Mouse (Mus musculus) ES-Bruce4 (cell line): ENCODE results near the gene Mettl27. TPM values are rescaled to one million over a fixed set of nuclear protein-coding genes. Genes with fewer than 3 reads are reported as not detected.

Experiments
- H3K27ac ChIP-seq: 2 replicates; pipeline ENCODE4 v1.5.1; 2012; ENCODE audit warnings: low read length, inconsistent platforms; ENCODE audit not compliant: insufficient read depth
- H3K27me3 ChIP-seq: 2 replicates; pipeline ENCODE4 v1.6.1; 2012; ENCODE audit warnings: mild to moderate bottlenecking, low read length, inconsistent platforms; ENCODE audit not compliant: control insufficient read depth, poor library complexity, insufficient read depth, severe bottlenecking
- H3K36me3 ChIP-seq: 2 replicates; pipeline ENCODE4 v1.6.1; 2012; ENCODE audit warnings: inconsistent platforms, mild to moderate bottlenecking, low read length, moderate library complexity; ENCODE audit not compliant: control insufficient read depth, poor library complexity, insufficient read depth, severe bottlenecking
- H3K4me1 ChIP-seq: one replicate; pipeline ENCODE4 v1.8.1; 2011; ENCODE audit warnings: low read length; ENCODE audit not compliant: control insufficient read depth, insufficient read depth
- H3K4me3 ChIP-seq: 2 replicates; pipeline ENCODE4 v1.5.1; 2011; ENCODE audit warnings: low read depth, mild to moderate bottlenecking, low read length
- H3K9ac ChIP-seq: 2 replicates; pipeline ENCODE4 v1.6.1; 2012; ENCODE audit warnings: low read depth, mild to moderate bottlenecking, inconsistent platforms; ENCODE audit not compliant: poor library complexity, severe bottlenecking
- H3K9me3 ChIP-seq: replicated peaks from 2 replicates; pipeline ENCODE4 v1.6.1; 2012; ENCODE audit warnings: mild to moderate bottlenecking, low read length, inconsistent platforms; ENCODE audit not compliant: control insufficient read depth, poor library complexity, insufficient read depth, severe bottlenecking
- CTCF ChIP-seq: IDR thresholded peaks from one replicate; pipeline ENCODE4 v1.8.1; 2011; ENCODE audit warnings: low read depth, low read length
- EP300 ChIP-seq: IDR thresholded peaks from 2 replicates; pipeline ENCODE4 v1.6.1; 2011; ENCODE audit warnings: low read depth, low read length; ENCODE audit not compliant: insufficient read depth
- POLR2A ChIP-seq: IDR thresholded peaks from one replicate; pipeline ENCODE4 v1.8.1; 2011; ENCODE audit warnings: low read length; ENCODE audit not compliant: insufficient read depth
- polyA plus RNA-seq: library from polyadenylated mRNA; stranded (reverse); fragments of >200 nt; gene quantifications from 2 replicates; pipeline ENCODE4 v1.2.4, GENCODE M21; 2011; ENCODE audit warnings: low read depth; ENCODE audit not compliant: missing spikeins, insufficient read depth, insufficient read length

Mettl27 gene
- polyA plus RNA-seq, 1 experiment = 36.3 TPM

DNA sequence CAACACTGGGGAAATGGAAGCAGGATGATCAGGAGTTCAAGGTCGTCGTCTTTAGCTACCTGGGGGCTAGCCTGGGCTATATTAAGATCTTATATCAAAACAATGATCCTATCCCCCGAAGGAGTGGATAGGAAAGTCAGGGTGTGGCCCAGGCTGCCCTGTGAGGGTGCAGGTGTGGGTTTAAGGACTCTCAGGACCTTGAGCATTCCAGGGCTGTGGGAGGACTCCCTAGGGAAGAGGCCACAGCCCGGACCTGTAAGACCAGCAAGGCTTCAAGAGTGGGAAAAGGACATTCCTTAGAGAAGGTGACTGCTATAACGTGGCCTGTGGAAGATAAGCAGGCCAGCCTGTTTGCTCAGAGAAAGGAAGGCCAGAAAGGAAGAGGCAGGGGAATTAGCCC lies 12.0 kb downstream of the Mettl27 start:
- TF ChIP-seq EP300 (peak; percentile 71; the same call in 1 of the 2 replicates), CTCF (no peak)
- Histone ChIP-seq H3K9ac (peak overlapping the region; percentile 85), H3K27me3 (no peaks in the 10 kb centered on the region), H3K4me3 (peak overlapping the region; percentile 63), H3K27ac (peak overlapping the region; percentile 88), H3K4me1 (peaks cover 9% of the 10 kb centered on the region), H3K36me3 (peaks cover 11% of the 10 kb centered on the region), H3K9me3 (no peaks in the 10 kb centered on the region; the same call in 1 of the 2 replicates)

DNA sequence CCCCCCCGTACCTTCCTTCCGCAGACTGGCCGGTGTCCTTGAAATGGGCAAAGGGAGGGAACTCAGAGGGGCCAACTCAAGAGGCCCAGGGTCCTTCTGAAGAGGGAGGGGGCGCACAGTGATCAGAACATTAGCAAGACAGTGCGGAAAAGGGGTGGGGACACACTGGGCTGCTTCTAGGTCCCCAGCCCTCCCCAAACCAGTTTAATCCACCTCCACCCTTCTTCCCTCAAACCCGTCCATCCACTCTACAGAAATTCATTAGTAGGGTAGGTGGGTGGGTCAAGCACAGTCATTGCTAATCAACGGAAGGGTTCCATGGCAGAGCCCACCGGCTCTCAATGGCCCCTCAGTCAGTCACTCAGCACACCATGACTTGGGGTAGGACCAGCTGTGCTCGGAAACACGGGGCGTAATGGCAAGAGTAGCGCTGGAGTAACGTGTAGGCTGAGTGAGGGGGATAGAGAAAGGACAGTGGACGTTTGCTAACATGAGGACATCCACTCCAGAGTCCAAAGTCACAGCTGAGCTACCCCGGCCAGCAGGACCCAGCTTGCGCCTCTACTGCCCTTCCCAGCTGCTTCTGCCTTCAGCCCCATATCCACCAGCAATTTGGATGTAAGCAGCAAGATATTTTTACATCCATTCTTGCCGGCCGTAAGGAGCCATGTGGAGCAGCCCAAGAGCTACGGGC lies 13.2 kb downstream of the Mettl27 start:
- Histone ChIP-seq H3K4me1 (peaks cover 7% of the 10 kb centered on the region), H3K9me3 (no peaks in the 10 kb centered on the region; the same call in 1 of the 2 replicates), H3K4me3 (peak overlapping the region; percentile 96), H3K27me3 (no peaks in the 10 kb centered on the region), H3K9ac (peak overlapping the region; percentile 85), H3K36me3 (peaks cover 9% of the 10 kb centered on the region), H3K27ac (peak overlapping the region; percentile 85)
- TF ChIP-seq CTCF = no peak
- TF ChIP-seq POLR2A = peak; percentile 74
- peak; percentile 97 for TF ChIP-seq EP300

DNA sequence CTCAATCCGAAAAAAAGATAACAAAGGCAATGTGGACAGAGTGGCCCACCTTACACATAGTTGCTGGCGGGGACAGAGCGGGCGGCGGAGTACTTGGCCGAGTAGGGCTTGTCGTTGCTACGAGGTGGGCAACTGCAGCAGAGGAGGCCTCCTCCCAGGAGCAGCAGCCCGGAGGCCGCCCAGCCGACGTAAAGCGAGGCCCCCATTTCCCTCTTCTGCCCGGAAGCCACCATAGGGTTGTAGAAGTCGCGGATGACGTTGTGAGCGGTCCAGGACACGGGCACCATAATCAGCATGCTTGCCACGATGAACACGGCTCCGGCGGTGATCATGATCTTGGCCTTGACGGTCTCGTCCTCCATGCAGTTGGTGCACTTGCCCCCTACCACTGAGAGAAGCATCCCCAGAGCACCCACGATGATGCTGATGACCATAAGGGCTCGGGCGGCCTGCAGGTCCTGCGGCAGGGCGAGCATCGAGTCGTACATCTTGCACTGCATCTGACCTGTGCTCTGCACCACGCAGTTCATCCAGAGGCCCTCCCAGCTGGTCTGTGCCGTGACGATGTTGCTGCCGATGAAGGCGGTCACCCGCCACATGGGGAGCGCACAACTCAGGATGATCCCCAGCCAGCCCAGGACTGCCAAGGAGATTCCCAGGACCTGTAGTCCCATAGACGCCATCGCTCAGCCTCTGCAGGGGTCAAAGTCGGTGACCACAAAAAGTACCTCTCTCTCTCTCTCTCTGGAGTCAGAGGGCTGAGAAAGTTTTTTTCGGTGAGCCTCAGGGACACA lies 14.1 kb downstream of the Mettl27 start:
- peaks cover under 1% of the 10 kb centered on the region; the same call in 1 of the 2 replicates for H3K36me3 ChIP-seq
- peak overlapping the region; percentile 85 for H3K27ac ChIP-seq
- no peak for TF ChIP-seq CTCF
- no peak for TF ChIP-seq EP300
- TF ChIP-seq POLR2A = no peak
- peak overlapping the region; percentile 96 for H3K4me3 ChIP-seq
- peaks cover 4% of the 10 kb centered on the region for H3K4me1 ChIP-seq
- no peaks in the 10 kb centered on the region for H3K9me3 ChIP-seq
- H3K9ac ChIP-seq = peak overlapping the region; percentile 85
- no peaks in the 10 kb centered on the region for H3K27me3 ChIP-seq

DNA sequence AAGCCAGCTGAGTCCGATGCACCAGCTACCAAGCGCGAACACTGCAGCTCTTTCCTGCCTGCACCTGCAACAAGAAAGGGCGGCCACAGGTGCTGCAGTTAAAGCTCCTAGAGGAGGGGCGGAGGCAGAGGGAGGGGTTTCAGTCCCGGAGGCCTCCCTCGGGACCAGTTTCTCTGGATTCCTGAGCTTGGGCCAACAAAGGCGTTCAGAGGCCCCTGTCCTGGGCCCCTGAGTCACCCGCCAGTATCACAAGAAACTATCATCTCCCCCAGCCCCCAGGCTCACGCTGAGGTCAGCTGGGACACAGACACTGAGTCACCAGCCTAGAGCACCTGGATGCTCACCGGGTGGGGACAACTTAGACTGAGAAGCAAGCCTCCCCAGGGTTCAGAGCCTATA lies 14.7 kb downstream of the Mettl27 start, which contains the start of gene Cldn4:
Gene Cldn4, minus strand, starts transcription at position 78 of the 399 bp plus-strand sequence.
- Histone ChIP-seq H3K36me3 (no peaks in the 10 kb centered on the region), H3K9me3 (no peaks in the 10 kb centered on the region), H3K27ac (peak within 1 kb of the TSS; percentile 85), H3K4me3 (peak within 1 kb of the TSS; percentile 96), H3K9ac (peak within 1 kb of the TSS; percentile 85), H3K27me3 (no peaks in the 10 kb centered on the region), H3K4me1 (peaks cover 4% of the 10 kb centered on the region)
- TF ChIP-seq EP300 = peak; percentile 98
- TF ChIP-seq POLR2A = peak; percentile 97
- no peak for TF ChIP-seq CTCF

DNA sequence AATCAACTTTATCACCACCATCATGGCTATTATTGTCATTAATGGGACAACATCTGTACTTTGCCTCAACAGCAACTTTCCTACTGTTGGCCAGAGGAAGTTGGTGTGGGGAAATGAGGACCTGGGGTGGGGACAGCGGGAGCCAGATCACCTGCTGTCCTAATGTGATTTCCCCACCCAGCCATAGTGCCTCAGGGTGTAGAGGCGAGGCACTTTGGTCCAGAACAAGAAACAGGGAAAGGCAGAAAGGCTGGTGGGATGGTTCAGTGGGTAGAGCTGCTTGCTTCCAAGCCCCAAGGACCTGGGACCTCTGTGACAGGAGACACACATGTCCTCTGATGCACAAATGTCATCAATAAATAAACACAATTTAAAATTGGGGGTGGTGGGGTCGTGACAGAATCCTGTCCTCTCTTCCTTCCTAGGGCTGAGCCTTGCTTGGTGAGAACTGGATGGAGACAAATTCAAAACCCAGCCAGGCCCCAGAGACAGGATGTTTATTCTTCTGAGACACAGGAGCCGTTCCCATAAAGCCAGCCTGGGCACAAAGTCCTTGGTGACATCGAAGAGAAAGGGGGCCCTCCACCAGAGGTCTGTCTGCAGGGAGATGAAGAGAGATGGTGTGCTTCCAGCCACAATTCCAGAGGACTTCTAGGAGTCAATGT lies 15.4 kb downstream of the Mettl27 start:
- Histone ChIP-seq H3K27ac (peak overlapping the region; percentile 85), H3K9me3 (no peaks in the 10 kb centered on the region), H3K9ac (no peak overlapping the region), H3K4me1 (peaks cover 4% of the 10 kb centered on the region), H3K4me3 (no peak overlapping the region), H3K27me3 (no peaks in the 10 kb centered on the region), H3K36me3 (no peaks in the 10 kb centered on the region)
- TF ChIP-seq POLR2A = no peak
- no peak for TF ChIP-seq CTCF
- TF ChIP-seq EP300 = peak; percentile 97
